Mouse (Mus musculus) layer of hippocampus, postnatal 36 days (tissue): ENCODE data around the gene Kcnq1. TPM values are rescaled to one million over a fixed set of nuclear protein-coding genes. Genes with fewer than 3 reads are reported as not detected.
A peak's percentile ranks its signal among the peaks of the same experiment; 100 is the strongest.

ENCODE experiments used
- DNase-seq, 2 experiments: peaks; one replicate each; pipeline ENCODE4 v3.0.0; 2022
- total RNA-seq, 2 experiments: library from RNA; stranded (reverse); gene quantifications; 2 replicates each; pipeline ENCODE4 v1.2.3; 2021

Gene Kcnq1
- total RNA-seq, 2 experiments from 2014 or later, result 0.55 to 1.1 TPM

DNA sequence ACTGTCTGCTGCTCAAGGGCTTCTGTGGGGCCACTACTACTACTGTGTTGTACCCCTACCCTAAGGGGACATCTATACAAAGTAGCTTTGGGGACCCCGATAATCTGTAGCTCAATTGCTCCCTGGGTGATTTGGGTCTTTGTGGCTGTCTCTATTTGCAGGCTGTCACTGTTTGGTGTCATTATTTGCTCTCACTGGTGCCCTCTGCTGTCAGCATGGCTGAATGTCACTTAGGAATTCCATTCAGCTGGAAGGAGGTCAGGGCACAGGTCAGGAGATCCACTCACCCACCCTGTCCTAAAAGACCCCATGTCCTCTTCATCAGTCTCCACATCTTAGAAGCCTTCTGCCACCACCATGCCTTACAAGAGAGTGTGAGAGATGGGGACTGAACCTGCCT, 32.6 kb downstream of the Kcnq1 start:
- DNase-seq, result peak; percentile 36 to 39

GRCm38 (mm10) chr7:143139932-143140331, 33.8 kb downstream of the Kcnq1 start:
- DNase-seq, result no peak

DNA sequence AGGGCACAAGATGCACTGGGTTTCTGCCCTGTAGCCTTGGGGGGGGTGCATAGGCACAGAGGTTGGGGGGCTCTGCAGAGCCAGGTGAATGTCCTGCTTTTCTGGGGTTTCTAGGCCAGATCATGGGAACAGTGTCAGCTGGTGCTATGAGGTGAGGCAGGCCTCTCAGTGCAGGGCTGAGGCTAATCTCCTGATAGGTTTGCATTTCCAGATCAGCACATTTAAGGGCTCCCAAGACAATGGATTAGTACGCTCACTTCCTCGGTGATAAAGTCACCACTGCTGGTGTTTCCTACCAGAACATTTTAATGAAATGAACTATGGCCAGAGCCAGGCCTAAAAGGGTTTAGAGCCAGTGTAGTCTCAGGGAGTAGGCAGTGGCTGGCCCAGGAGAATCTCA, 36.5 kb downstream of the Kcnq1 start:
- DNase-seq, result no peak

GRCm38 (mm10) chr7:143147015-143147414, 40.9 kb downstream of the Kcnq1 start:
- no peak for DNase-seq

DNA sequence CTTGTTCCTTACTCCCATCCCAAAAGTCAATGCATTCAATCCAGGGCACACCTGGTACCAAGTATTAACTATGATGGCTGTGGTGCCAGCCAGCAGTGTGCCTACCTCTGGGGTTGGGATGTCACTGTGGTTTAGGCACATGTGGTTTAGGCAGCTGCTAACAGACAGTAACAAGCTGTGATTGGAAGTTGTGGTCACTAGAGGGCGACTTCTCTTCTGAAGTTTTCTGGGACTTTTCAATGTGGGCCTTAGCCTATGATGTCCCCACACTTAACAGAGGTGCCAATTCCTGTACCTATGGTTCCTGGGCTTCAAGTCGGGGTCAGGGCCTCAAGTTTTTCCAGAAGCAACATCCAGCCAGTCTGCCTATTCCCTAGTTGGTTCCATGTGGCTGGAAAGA, 45.0 kb downstream of the Kcnq1 start:
- DNase-seq, result peak in 1 of 2 experiments; percentile 17

GRCm38 (mm10) chr7:143152350-143152749, 46.2 kb downstream of the Kcnq1 start:
- DNase-seq, result no peak

GRCm38 (mm10) chr7:143153915-143154373, 47.8 kb downstream of the Kcnq1 start:
- DNase-seq, result peak; percentile 79 to 86

DNA sequence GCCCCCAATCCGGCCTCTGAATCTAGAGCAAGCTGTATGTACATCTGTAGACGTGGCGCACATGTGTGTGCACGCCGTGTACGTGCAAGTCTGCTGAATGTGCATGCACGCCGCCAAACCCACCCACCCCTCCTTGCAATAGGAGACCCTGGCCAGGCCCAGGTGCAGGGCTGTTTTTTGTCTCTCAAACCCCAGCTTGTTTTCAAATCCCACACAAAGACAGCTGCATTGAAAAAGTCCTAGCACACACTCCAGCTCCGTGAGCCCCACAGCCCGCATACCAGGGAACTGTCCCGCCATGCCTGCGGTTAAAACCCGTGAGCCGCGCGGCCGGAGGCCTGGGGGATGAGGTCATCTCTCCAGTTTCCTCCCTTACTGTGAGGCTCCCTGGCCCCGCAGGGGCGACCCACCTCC, 48.3 kb downstream of the Kcnq1 start:
- DNase-seq, result no peak

DNA sequence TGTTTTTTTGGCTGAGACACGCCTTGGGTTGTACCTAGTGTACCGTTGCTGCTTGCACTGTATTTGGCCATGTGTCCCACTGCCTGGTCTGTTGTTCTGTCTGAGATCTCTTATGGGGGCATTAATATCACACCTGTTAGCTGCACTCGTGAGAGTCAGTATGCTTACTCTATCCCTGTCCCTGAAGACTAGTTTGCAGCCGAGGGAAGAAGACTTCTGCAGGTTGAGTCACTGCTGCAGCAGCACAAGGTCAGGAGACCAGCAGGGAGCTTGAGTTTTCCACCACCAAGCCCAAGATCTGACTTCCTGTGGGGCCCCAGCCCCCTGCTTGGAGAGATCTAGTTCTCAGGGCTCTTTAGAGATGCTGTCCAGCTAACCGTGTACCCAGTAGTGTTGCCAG, 49.1 kb downstream of the Kcnq1 start:
- no peak for DNase-seq

- no peak for DNase-seq
Measured at GRCm38 (mm10) chr7:143158690-143159425, 52.7 kb downstream of the Kcnq1 start.

- no peak for DNase-seq
Measured at GRCm38 (mm10) chr7:143159446-143159845, 53.3 kb downstream of the Kcnq1 start.

- no peak for DNase-seq
Measured at GRCm38 (mm10) chr7:143160057-143160456, 53.9 kb downstream of the Kcnq1 start.

- DNase-seq, result no peak
Measured at GRCm38 (mm10) chr7:143162051-143162450, 55.9 kb downstream of the Kcnq1 start.

DNA sequence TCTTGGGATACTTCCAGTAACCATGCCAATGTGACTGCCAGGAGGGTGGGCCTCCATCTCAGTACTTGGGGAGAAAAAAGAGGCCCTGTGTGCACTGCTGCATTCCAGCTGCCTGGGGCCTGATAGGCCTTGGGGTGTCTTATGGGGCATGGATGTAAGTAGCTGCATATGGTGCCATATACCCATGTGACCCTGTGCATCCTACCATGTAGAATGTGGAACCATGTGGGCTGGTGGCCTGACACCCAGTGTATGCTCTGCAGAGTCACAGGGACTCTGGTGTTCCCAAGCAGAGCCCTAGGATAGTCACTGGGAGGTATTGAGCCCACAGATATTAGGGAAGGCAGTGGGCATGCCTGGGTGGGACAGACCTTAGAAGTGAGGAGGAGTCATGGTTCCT, 57.9 kb downstream of the Kcnq1 start:
- DNase-seq, result no peak

GRCm38 (mm10) chr7:143165687-143166265, 59.6 kb downstream of the Kcnq1 start:
- DNase-seq, result peak; percentile 21 to 27

DNA sequence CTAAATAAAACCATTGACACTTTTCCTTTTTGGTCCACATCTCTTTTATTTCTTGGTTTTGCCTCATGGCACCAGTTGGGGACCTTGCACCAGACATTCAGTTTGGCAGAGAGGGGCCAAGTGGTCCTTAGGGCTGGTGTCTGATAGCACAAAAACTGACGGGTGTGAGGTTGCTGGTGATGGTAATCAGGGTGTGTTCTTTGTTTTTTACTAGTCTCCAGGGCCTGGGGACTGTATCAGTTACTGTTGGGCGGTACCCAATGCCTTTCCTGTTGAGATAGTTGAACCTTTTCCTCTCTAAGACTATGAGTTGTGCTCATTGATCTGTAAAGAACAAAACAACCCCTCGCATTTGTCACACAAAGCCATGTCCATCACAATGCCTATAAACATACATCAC, 61.1 kb downstream of the Kcnq1 start:
- no peak for DNase-seq

- no peak for DNase-seq
Measured at GRCm38 (mm10) chr7:143169371-143169770, 63.2 kb downstream of the Kcnq1 start.

DNA sequence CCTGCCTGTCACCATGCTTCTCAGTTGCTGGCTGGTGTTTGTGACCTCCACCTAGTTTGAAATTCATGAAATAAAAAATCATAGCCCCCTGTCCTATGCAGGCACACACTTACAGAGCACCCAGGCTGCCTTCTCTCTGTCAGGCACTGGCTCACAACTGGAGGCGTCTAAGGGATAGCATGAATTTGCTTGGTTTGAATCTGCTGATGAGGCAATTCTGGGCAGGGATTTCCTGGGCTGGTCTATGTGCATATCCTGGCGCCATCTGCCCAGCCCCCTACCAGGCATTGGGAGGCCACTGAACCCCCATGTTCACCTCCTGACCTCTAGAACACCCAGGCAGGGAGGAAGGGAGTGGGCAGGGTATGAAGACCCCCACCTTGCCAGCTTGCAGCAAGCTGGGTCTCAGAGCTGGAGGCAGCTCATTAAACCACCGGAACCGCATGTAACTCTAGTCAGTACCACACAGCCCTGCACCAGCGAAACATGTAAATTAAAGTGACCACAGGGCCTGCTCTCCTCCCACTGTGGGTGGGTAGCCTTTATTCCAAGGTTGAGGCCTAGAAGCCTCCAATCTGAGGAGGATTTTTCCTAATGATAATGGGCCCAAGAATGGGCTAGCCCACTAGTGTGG, 66.9 kb downstream of the Kcnq1 start:
- DNase-seq, result no peak

GRCm38 (mm10) chr7:143174633-143175032, 68.5 kb downstream of the Kcnq1 start:
- peak; percentile 24 to 46 for DNase-seq

- no peak for DNase-seq
Measured at GRCm38 (mm10) chr7:143178831-143179230, 72.7 kb downstream of the Kcnq1 start.

DNA sequence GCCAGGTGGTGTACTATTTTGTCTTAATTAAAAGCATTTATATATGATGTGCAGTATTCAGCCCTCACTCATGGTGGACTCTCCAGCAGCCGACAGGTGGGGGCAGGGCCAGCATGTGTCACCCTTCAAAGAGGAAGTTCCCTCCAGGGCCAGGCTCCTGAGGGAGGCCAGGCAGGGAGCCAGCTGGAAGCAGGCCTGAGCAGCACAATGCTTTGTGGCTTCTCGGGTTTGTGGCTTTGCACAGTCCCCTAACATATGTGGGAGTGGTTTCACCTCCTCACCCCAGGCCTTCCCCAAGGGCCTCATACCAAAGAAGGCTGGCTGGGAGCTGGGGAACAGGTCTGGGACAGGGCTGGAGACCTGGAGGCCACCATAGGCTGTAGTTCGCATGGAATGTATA, 74.6 kb downstream of the Kcnq1 start:
- peak in 1 of 2 experiments; percentile 10 for DNase-seq

- DNase-seq, result no peak
Measured at GRCm38 (mm10) chr7:143181311-143181710, 75.1 kb downstream of the Kcnq1 start.

DNA sequence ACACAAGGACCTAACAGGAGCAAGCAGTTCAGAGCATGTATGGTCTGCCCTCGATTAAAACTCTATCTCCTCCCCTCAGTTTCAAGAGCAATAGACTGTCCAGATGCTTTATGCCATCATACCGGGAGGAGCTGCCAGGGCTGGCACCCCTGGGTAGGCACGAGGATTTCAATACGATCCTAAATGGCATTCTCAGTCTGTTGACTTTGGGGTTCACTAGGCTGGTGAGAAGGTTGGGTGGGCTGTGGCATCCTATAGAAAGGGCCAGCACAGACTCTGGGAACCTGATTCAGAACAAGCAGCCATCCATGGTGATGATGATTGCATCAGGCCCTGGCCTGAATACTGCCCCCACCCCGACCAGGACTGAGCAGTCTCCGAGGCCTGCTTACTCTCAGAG, 79.3 kb downstream of the Kcnq1 start:
- DNase-seq, result no peak

DNA sequence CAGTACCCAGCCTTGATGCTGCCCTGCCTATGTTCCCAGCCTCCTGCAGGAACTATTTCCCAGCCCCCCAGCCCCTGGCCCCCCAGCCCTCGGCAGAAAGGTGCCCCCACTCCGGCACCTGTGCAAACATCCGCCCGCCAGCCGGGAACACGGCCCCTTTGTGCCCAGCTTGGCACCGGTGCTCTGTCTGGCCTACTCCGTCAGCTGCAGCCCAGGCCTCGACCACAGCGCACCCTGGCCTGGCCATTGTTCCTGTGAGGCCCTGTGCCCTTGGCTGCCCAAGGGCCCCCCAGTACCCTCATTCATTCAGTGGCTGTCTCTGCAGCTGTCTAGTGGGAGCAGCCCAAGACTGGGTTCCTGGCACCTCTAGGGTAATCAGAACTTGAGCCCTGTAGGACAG, 80.2 kb downstream of the Kcnq1 start:
- no peak for DNase-seq
